Mouse (Mus musculus) ovary, postnatal 14 days (tissue): ENCODE measurements around the gene Asrgl1.
A peak's percentile ranks its signal among the peaks of the same experiment; 100 is the strongest.

Source experiments
- DNase-seq: peaks from one replicate; pipeline ENCODE4 v3.0.0; 2022; ENCODE audit warnings: low spot score

The Asrgl1 gene

GRCm38 (mm10) chr19:9071456-9072156, 63.8 kb downstream of the Asrgl1 start:
- DNase-seq, result peak; percentile 48

DNA sequence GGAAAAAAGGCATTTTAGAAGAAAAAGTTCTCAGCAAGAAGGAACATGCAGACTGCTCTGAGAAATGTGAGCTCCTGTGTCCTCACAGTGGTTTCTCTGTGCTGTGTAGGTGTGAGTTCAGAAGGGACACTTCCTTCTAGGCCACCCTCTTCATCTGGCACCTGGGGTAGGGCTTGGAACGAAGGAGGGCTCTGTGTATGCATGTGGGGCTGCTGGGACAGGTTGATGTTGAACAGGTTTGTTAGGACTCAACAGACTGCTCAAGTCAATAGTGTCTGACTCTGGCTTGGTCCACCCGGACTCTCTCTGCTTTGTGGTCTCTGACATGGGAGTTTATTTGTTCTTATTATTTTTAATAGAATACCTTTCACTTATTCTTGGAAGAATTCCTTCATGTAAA, 65.1 kb downstream of the Asrgl1 start:
- no peak for DNase-seq

GRCm38 (mm10) chr19:9069687-9070307, 65.6 kb downstream of the Asrgl1 start:
- no peak for DNase-seq

DNA sequence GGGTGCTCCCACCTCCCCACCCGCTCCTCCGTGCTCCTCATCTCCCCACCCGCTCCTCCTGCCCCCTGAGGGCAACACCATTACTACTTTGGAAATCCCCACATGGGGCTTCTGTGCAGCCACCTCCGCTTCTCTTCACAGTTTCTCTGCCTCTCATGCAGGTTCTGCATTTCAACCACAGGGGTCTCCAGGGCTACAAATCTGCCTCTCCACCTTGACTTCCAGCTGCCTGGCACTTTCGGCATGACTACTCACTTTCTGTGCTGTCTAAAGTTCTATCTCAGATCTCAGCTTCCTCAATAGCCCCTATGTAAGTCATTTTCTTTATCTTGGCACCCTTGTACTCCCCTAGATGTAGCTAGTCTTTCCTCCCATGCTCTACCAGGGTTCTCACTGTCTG, 68.1 kb downstream of the Asrgl1 start:
- DNase-seq, result no peak

DNA sequence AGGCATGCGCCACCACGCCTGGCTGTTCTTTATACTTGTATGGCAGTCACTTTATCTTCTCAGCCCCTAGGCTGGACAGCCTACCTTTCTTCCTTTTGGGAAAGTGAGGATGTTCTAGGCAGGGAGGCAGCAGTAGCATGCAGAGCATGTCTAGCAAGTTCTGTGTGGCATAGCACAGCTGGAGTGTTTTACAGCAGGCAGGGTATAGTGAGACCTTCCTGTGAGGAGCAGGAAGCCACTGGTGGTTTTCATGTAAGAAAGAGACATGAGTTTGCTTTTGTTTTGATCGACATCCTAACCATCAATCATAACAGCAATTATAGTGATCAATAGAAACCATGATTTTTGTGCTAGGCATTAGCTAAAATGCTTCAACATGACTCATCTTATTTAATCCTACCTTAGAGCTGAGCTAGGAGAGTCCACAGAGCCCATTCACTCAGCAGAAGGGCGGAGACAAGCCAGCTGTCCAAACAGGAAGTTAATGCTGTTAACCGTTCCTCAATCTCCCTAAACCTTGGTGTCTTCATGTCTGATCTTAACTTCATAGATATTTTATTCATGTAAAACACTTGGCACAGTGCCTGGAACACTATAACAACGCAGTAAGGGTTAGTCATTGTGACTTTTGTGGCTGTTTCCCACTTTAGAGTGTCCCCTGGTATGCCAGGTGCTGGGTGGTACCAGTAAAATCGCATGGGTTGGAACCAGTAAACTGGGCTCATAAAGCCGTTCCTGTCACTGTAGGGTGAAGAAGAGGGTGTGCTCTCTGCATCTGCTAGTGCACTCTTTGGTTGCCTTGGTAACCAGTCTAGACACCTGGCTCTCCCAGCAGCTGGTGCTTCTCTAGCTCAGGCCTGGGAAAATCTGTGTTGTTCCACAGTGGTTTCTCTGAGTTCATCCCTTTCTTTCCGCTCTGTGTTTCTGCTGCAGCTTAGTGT, 69.5 kb downstream of the Asrgl1 start:
- no peak for DNase-seq

DNA sequence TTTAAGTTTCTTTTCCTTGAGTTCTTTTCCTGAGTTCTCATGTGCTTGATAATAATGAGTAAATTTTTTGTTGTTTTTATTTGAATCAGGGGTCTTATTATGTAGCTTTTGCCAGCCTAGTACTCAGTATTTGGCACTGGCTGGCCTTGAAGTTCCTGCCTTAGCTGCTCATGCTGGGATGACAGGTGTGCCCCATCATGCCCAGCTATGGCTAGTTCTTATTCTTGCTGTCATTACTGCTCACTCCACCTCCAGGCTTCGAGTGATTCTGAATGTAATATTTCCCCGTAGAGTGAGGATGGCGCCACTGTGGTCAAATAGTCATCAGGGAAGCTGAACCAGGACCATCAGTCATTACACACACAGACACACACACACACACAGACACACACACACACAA, 71.6 kb downstream of the Asrgl1 start:
- no peak for DNase-seq

DNA sequence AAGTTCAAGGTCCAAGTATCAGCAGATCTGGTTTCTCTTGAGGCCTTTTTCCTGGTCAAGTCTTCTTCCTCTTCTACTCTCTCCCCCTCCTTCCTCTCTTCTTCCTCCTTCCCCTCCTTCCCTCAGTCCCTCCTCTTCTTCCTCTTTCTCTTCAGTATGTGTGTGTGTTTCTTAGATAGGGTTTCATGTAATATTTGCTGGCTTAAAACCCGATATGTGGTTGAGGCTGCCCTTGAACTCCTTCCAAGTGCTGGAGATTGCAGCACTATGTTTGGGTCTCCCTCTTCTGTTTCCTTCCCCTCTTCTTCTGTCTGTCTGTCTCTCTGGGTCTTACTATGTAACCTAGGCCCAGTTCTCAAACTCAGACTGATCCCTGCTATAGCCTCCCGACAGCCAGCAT, 72.6 kb downstream of the Asrgl1 start:
- DNase-seq, result no peak

- no peak for DNase-seq
These were observed 74.1 kb downstream of the Asrgl1 start for GRCm38 (mm10) chr19:9061221-9061893.

GRCm38 (mm10) chr19:9060103-9060502, 75.3 kb downstream of the Asrgl1 start:
- DNase-seq, result no peak
